Mouse (Mus musculus): ENCODE measurements around the gene Adra2b.
A peak's percentile ranks its signal among the peaks of the same experiment; 100 is the strongest.

Gene Adra2b

GRCm38 (mm10) chr2:127362459-127363281 is at the start of gene Adra2b:
Adra2b (plus strand) TSS chr2:127363208.
- peak; percentile 81 for DNase-seq (ENCODE audit: low spot score)

GRCm38 (mm10) chr2:127313878-127314277 is 49.1 kb upstream of the Adra2b start:
- no peak for DNase-seq (ENCODE audit: low spot score)

- no peak for DNase-seq (ENCODE audit: low spot score)
Measured at GRCm38 (mm10) chr2:127314467-127315154, 48.4 kb upstream of the Adra2b start.

GRCm38 (mm10) chr2:127315155-127315470 is 47.9 kb upstream of the Adra2b start:
- DNase-seq (ENCODE audit: low spot score), result no peak

- DNase-seq (ENCODE audit: low spot score), result no peak
Measured at GRCm38 (mm10) chr2:127316431-127316830, 46.6 kb upstream of the Adra2b start.

GRCm38 (mm10) chr2:127318136-127318535 is 44.9 kb upstream of the Adra2b start:
- DNase-seq (ENCODE audit: low spot score), result no peak

GRCm38 (mm10) chr2:127319071-127319470 is 43.9 kb upstream of the Adra2b start:
- DNase-seq (ENCODE audit: low spot score), result no peak

- DNase-seq (ENCODE audit: low spot score), result no peak
Measured at GRCm38 (mm10) chr2:127322671-127323285, 40.2 kb upstream of the Adra2b start.

GRCm38 (mm10) chr2:127323667-127324066 is 39.3 kb upstream of the Adra2b start:
- no peak for DNase-seq (ENCODE audit: low spot score)

- DNase-seq (ENCODE audit: low spot score), result no peak
Measured at GRCm38 (mm10) chr2:127324456-127324855, 38.6 kb upstream of the Adra2b start.

- no peak for DNase-seq (ENCODE audit: low spot score)
Measured at GRCm38 (mm10) chr2:127328090-127328851, 34.7 kb upstream of the Adra2b start.

- no peak for DNase-seq (ENCODE audit: low spot score)
Measured at GRCm38 (mm10) chr2:127332807-127333570, 30.0 kb upstream of the Adra2b start.

- no peak for DNase-seq (ENCODE audit: low spot score)
Measured at GRCm38 (mm10) chr2:127333945-127334603, 28.9 kb upstream of the Adra2b start.

- DNase-seq (ENCODE audit: low spot score), result no peak
Measured at GRCm38 (mm10) chr2:127335078-127335541, 27.9 kb upstream of the Adra2b start.

- DNase-seq (ENCODE audit: low spot score), result peak; percentile 72
Measured at GRCm38 (mm10) chr2:127335767-127336496, 27.1 kb upstream of the Adra2b start, which contains the start of gene Dusp2. Dusp2 (plus strand) TSS chr2:127336159.

GRCm38 (mm10) chr2:127336497-127336832 is 26.5 kb upstream of the Adra2b start:
- DNase-seq (ENCODE audit: low spot score), result no peak

- DNase-seq (ENCODE audit: low spot score), result no peak
Measured at GRCm38 (mm10) chr2:127336885-127337284, 26.1 kb upstream of the Adra2b start.

GRCm38 (mm10) chr2:127337531-127337930 is 25.5 kb upstream of the Adra2b start:
- no peak for DNase-seq (ENCODE audit: low spot score)

- no peak for DNase-seq (ENCODE audit: low spot score)
Measured at GRCm38 (mm10) chr2:127338012-127338411, 25.0 kb upstream of the Adra2b start.

GRCm38 (mm10) chr2:127338416-127338815 is 24.6 kb upstream of the Adra2b start, which contains the start of gene Astl:
Astl (plus strand) TSS chr2:127338639.
- DNase-seq (ENCODE audit: low spot score), result no peak
